Mouse (Mus musculus): ENCODE data around the gene Ctcfl. TPM values are rescaled to one million over a fixed set of nuclear protein-coding genes. Genes with fewer than 3 reads are reported as not detected.
"Not testable (repeated sequence)": the region's sequence is repeated elsewhere in the genome, so short reads cannot be mapped to it uniquely, and the experiment has no call there.

Ctcfl gene
- polyA plus RNA-seq, 1 experiment from 2014 or later, result not detected

- WGBS, result 58% methylated on average over 9 of the region's 9 CpGs
- no peak overlapping the region for H3K27ac ChIP-seq (replicated peaks)
- no peak for DNase-seq (ENCODE audit: low spot score)
These were observed 15.4 kb upstream of the Ctcfl start for GRCm38 (mm10) chr2:173134695-173135094.

GRCm38 (mm10) chr2:173132794-173133300, 13.5 kb upstream of the Ctcfl start:
- DNase-seq (ENCODE audit: low spot score), result no peak
- Histone ChIP-seq H3K27me3 (ENCODE audit: control insufficient read depth, insufficient read depth, low read length) (no peaks in the 10 kb centered on the region), H3K36me3 (ENCODE audit: control insufficient read depth, insufficient read depth, low read length) (no peaks in the 10 kb centered on the region), H3K4me3 (ENCODE audit: low read depth, low read length) (no peak overlapping the region), H3K9me3 (ENCODE audit: control insufficient read depth, low read length) (no peaks in the 10 kb centered on the region), H3K4me2 (replicated peaks; ENCODE audit: low read depth) (no peak overlapping the region), H3K27ac (replicated peaks) (no peak overlapping the region), H3K9ac (ENCODE audit: low read length) (no peak overlapping the region), H3K4me1 (replicated peaks; ENCODE audit: control insufficient read depth, insufficient read depth) (no peaks in the 10 kb centered on the region)
- WGBS, result 72% methylated on average over 8 of the region's 8 CpGs
- TF ChIP-seq EP300 (optimal IDR thresholded peaks at IDR 0.05) (no peak), CTCF (IDR thresholded peaks at IDR 0.05; ENCODE audit: low read depth) (no peak)
- no peak for ATAC-seq (ENCODE audit: low FRiP score, low TSS enrichment)

More at GRCm38 (mm10) chr2:173134695-173135094, 15.4 kb upstream of the Ctcfl start:
- H3K4me3 ChIP-seq (ENCODE audit: low read depth, low read length), result no peak overlapping the region
- H3K36me3 ChIP-seq (ENCODE audit: control insufficient read depth, insufficient read depth, low read length), result no peaks in the 10 kb centered on the region
- no peak for ATAC-seq (ENCODE audit: low FRiP score, low TSS enrichment)
- TF ChIP-seq CTCF (IDR thresholded peaks at IDR 0.05; ENCODE audit: low read depth) (no peak), EP300 (optimal IDR thresholded peaks at IDR 0.05) (no peak)
- H3K9me3 ChIP-seq (ENCODE audit: control insufficient read depth, low read length), result no peaks in the 10 kb centered on the region
- no peak overlapping the region for H3K9ac ChIP-seq (ENCODE audit: low read length)
- no peaks in the 10 kb centered on the region for H3K27me3 ChIP-seq (ENCODE audit: control insufficient read depth, insufficient read depth, low read length)
- no peaks in the 10 kb centered on the region for H3K4me1 ChIP-seq (replicated peaks; ENCODE audit: control insufficient read depth, insufficient read depth)
- H3K4me2 ChIP-seq (replicated peaks; ENCODE audit: low read depth), result no peak overlapping the region

GRCm38 (mm10) chr2:173132262-173132661, 12.9 kb upstream of the Ctcfl start:
- TF ChIP-seq EP300 (optimal IDR thresholded peaks at IDR 0.05) (no peak), CTCF (IDR thresholded peaks at IDR 0.05; ENCODE audit: low read depth) (no peak)
- ATAC-seq (ENCODE audit: low FRiP score, low TSS enrichment) (no peak), DNase-seq (ENCODE audit: low spot score) (no peak)
- Histone ChIP-seq H3K4me2 (replicated peaks; ENCODE audit: low read depth) (no peak overlapping the region), H3K9me3 (ENCODE audit: control insufficient read depth, low read length) (no peaks in the 10 kb centered on the region), H3K27me3 (ENCODE audit: control insufficient read depth, insufficient read depth, low read length) (no peaks in the 10 kb centered on the region), H3K4me3 (ENCODE audit: low read depth, low read length) (no peak overlapping the region), H3K27ac (replicated peaks) (no peak overlapping the region), H3K36me3 (ENCODE audit: control insufficient read depth, insufficient read depth, low read length) (no peaks in the 10 kb centered on the region), H3K4me1 (replicated peaks; ENCODE audit: control insufficient read depth, insufficient read depth) (no peaks in the 10 kb centered on the region), H3K9ac (ENCODE audit: low read length) (no peak overlapping the region)
- WGBS, result 82% methylated on average over 13 of the region's 13 CpGs

GRCm38 (mm10) chr2:173129111-173129510, 9.8 kb upstream of the Ctcfl start:
- no peaks in the 10 kb centered on the region for H3K27me3 ChIP-seq (ENCODE audit: control insufficient read depth, insufficient read depth, low read length)
- TF ChIP-seq CTCF (IDR thresholded peaks at IDR 0.05; ENCODE audit: low read depth), result no peak
- no peak for TF ChIP-seq EP300 (optimal IDR thresholded peaks at IDR 0.05)
- 59% methylated on average over 2 of the region's 2 CpGs for WGBS
- no peaks in the 10 kb centered on the region for H3K9me3 ChIP-seq (ENCODE audit: control insufficient read depth, low read length)
- no peak for DNase-seq (ENCODE audit: low spot score)
- H3K4me3 ChIP-seq (ENCODE audit: low read depth, low read length), result no peak overlapping the region
- no peaks in the 10 kb centered on the region for H3K36me3 ChIP-seq (ENCODE audit: control insufficient read depth, insufficient read depth, low read length)
- H3K27ac ChIP-seq (replicated peaks), result no peak overlapping the region
- H3K4me2 ChIP-seq (replicated peaks; ENCODE audit: low read depth), result no peak overlapping the region
- no peak overlapping the region for H3K9ac ChIP-seq (ENCODE audit: low read length)
- no peak for ATAC-seq (ENCODE audit: low FRiP score, low TSS enrichment)
- H3K4me1 ChIP-seq (replicated peaks; ENCODE audit: control insufficient read depth, insufficient read depth), result no peaks in the 10 kb centered on the region

GRCm38 (mm10) chr2:173126386-173126785, 7.1 kb upstream of the Ctcfl start:
- H3K9ac ChIP-seq (ENCODE audit: low read length), result no peak overlapping the region
- 82% methylated on average over 4 of the region's 4 CpGs for WGBS
- H3K4me1 ChIP-seq (replicated peaks; ENCODE audit: control insufficient read depth, insufficient read depth), result no peaks in the 10 kb centered on the region
- no peak overlapping the region for H3K4me3 ChIP-seq (ENCODE audit: low read depth, low read length)
- no peak overlapping the region for H3K4me2 ChIP-seq (replicated peaks; ENCODE audit: low read depth)
- H3K36me3 ChIP-seq (ENCODE audit: control insufficient read depth, insufficient read depth, low read length), result no peaks in the 10 kb centered on the region
- H3K9me3 ChIP-seq (ENCODE audit: control insufficient read depth, low read length), result no peaks in the 10 kb centered on the region
- TF ChIP-seq CTCF (IDR thresholded peaks at IDR 0.05; ENCODE audit: low read depth) (no peak), EP300 (optimal IDR thresholded peaks at IDR 0.05) (no peak)
- DNase-seq (ENCODE audit: low spot score) (no peak), ATAC-seq (ENCODE audit: low FRiP score, low TSS enrichment) (no peak)
- no peak overlapping the region for H3K27ac ChIP-seq (replicated peaks)
- H3K27me3 ChIP-seq (ENCODE audit: control insufficient read depth, insufficient read depth, low read length), result no peaks in the 10 kb centered on the region

- WGBS, result 81% methylated on average over 7 of the region's 7 CpGs
- no peak overlapping the region for H3K9ac ChIP-seq (ENCODE audit: low read length)
- ATAC-seq (ENCODE audit: low FRiP score, low TSS enrichment) (no peak), DNase-seq (ENCODE audit: low spot score) (no peak)
- H3K4me1 ChIP-seq (replicated peaks; ENCODE audit: control insufficient read depth, insufficient read depth), result no peaks in the 10 kb centered on the region
- H3K4me3 ChIP-seq (ENCODE audit: low read depth, low read length), result no peak overlapping the region
- TF ChIP-seq CTCF (IDR thresholded peaks at IDR 0.05; ENCODE audit: low read depth) (no peak), EP300 (optimal IDR thresholded peaks at IDR 0.05) (no peak)
- no peaks in the 10 kb centered on the region for H3K36me3 ChIP-seq (ENCODE audit: control insufficient read depth, insufficient read depth, low read length)
- H3K4me2 ChIP-seq (replicated peaks; ENCODE audit: low read depth), result no peak overlapping the region
- no peak overlapping the region for H3K27ac ChIP-seq (replicated peaks)
- H3K9me3 ChIP-seq (ENCODE audit: control insufficient read depth, low read length), result no peaks in the 10 kb centered on the region
- H3K27me3 ChIP-seq (ENCODE audit: control insufficient read depth, insufficient read depth, low read length), result no peaks in the 10 kb centered on the region
These were observed 4.9 kb upstream of the Ctcfl start for GRCm38 (mm10) chr2:173124022-173124735.

GRCm38 (mm10) chr2:173120117-173120516, 792 bp upstream of the Ctcfl start:
- not testable (repeated sequence) for H3K36me3 ChIP-seq (ENCODE audit: control insufficient read depth, insufficient read depth, low read length); H3K9me3 ChIP-seq (ENCODE audit: control insufficient read depth, low read length); H3K9ac ChIP-seq (ENCODE audit: low read length); H3K4me2 ChIP-seq (replicated peaks; ENCODE audit: low read depth); H3K27ac ChIP-seq (replicated peaks); ATAC-seq (ENCODE audit: low FRiP score, low TSS enrichment); DNase-seq (ENCODE audit: low spot score); H3K27me3 ChIP-seq (ENCODE audit: control insufficient read depth, insufficient read depth, low read length); H3K4me1 ChIP-seq (replicated peaks; ENCODE audit: control insufficient read depth, insufficient read depth); H3K4me3 ChIP-seq (ENCODE audit: low read depth, low read length)
- 63% methylated on average over 4 of the region's 4 CpGs for WGBS
